Mouse (Mus musculus) lung, adult 18-20 months (tissue): ENCODE results near the gene Zfp706.

Experiments
- DNase-seq, 2 experiments: peaks; one replicate each; pipeline ENCODE4 v3.0.0; 2022; ENCODE audit warnings: mixed read lengths in 2 of 2

The Zfp706 gene

GRCm38 (mm10) chr15:36975690-36976089 is 31.9 kb downstream of the Zfp706 start:
- DNase-seq: no peak

GRCm38 (mm10) chr15:36975256-36975620 is 32.3 kb downstream of the Zfp706 start:
- no peak for DNase-seq

GRCm38 (mm10) chr15:36974614-36975255 is 32.8 kb downstream of the Zfp706 start:
- DNase-seq: no peak

- no peak for DNase-seq
Observed at GRCm38 (mm10) chr15:36973714-36974113, 33.9 kb downstream of the Zfp706 start.

- DNase-seq: no peak
Observed at GRCm38 (mm10) chr15:36973290-36973689, 34.3 kb downstream of the Zfp706 start.

GRCm38 (mm10) chr15:36969794-36970193 is 37.8 kb downstream of the Zfp706 start:
- DNase-seq: no peak

- DNase-seq: no peak
Observed at GRCm38 (mm10) chr15:36968295-36968694, 39.3 kb downstream of the Zfp706 start.

- DNase-seq: no peak
Observed at GRCm38 (mm10) chr15:36967381-36968211, 40.0 kb downstream of the Zfp706 start.

GRCm38 (mm10) chr15:36966940-36967339 is 40.6 kb downstream of the Zfp706 start:
- DNase-seq: no peak

GRCm38 (mm10) chr15:36966466-36966865 is 41.1 kb downstream of the Zfp706 start:
- DNase-seq: no peak

- no peak for DNase-seq
Observed at GRCm38 (mm10) chr15:36965743-36966142, 41.8 kb downstream of the Zfp706 start.

- no peak for DNase-seq
Observed at GRCm38 (mm10) chr15:36962931-36963330, 44.6 kb downstream of the Zfp706 start.

GRCm38 (mm10) chr15:36960876-36961237 is 46.7 kb downstream of the Zfp706 start:
- no peak for DNase-seq

GRCm38 (mm10) chr15:36960010-36960875 is 47.3 kb downstream of the Zfp706 start:
- peak in 1 of 2 experiments; percentile 23 for DNase-seq

- DNase-seq: no peak
Observed at GRCm38 (mm10) chr15:36956221-36956620, 51.4 kb downstream of the Zfp706 start.

GRCm38 (mm10) chr15:36950258-36950657 is 57.3 kb downstream of the Zfp706 start:
- no peak for DNase-seq

GRCm38 (mm10) chr15:36948866-36949546 is 58.6 kb downstream of the Zfp706 start:
- no peak for DNase-seq
